ENCODE assay signal across 10 mouse cellular contexts in genomic region chr13:38070945-38071344, GRCm38 (mm10). TPM values are rescaled to one million over a fixed set of nuclear protein-coding genes. Genes with fewer than 3 reads are reported as not detected.
A peak's percentile ranks its signal among the peaks of the same experiment; 100 is the strongest.
DNase-seq lines count a peak whose midpoint lies in the region; ATAC-seq and TF ChIP-seq lines count a peak whose summit lies in the region.
"Had no signal": no experiment of that assay in that cellular context is flagged by ENCODE, and none has a peak within 500 bp of the region (broad histone marks: within the 10 kb centered on the region; RNA-seq: fewer than 3 reads in every experiment).

No protein-coding gene starts in this region.

- CTCF ChIA-PET in Patski (lab: Charles Lee), result interaction anchor here (1.2 kb wide), 1 partner anchor 12 kb away, joined by 3 read pairs; no protein-coding TSS in a partner anchor

- in situ Hi-C loops in Patski (cut with MboI; ENCODE audit: low pct_unique_long_range_greater_than_20kb), result no loop called here

- DNase-seq in kidney, postnatal 10 days, result peak; percentile 43
- no peak for DNase-seq in kidney, adult 18-20 months
- peak; percentile 19 for DNase-seq in Patski (ENCODE audit: low read depth, low spot score)
- peak; percentile 65 to 72 for DNase-seq in adrenal gland, postnatal 36 days
- DNase-seq in kidney, postnatal 36 days, result peak; percentile 37 to 58
- no peak for DNase-seq in thymus, postnatal 0 days (ENCODE audit: low spot score)
- DNase-seq: thymus, adult 18-20 months had no signal

- ATAC-seq in Patski, result no peak
- ATAC-seq in frontal cortex, adult (ENCODE audit: low TSS enrichment), result no peak

- POLR2A ChIA-PET in Patski (lab: Charles Lee), result no interaction called here

- no peaks in the 10 kb centered on the region for H3K27me3 ChIP-seq in Patski
- H3K27me3 ChIP-seq: limb, embryonic 12.5 days; neural tube, embryonic 13.5 days had no signal

- no peak for TF ChIP-seq CTCF in Patski (IDR thresholded peaks at IDR 0.05)

RNA-seq across cellular contexts. Expression of gene Cage1, which starts 34.1 kb away (rescaled TPM):
- 3.0 TPM for polyA plus RNA-seq in Patski (2021)
- total RNA-seq in adrenal gland, postnatal 36 days (2021), result 1 to 10 TPM; 1.8 to 6.1 TPM
- 1.0 and 1.2 TPM in 2 replicates for polyA plus RNA-seq in thymus, postnatal 0 days (2015; fragmentation: Nextera tagmentation; extraction: Ambion mirVana)

RNA-seq across cellular contexts. Expression of gene Riok1, which starts 34.1 kb away (rescaled TPM):
- 24.5 TPM for polyA plus RNA-seq in Patski (2021)
- 10 to 100 TPM; 29.6 to 31.0 TPM for total RNA-seq in adrenal gland, postnatal 36 days (2021)
- polyA plus RNA-seq in thymus, postnatal 0 days (2015; fragmentation: Nextera tagmentation; extraction: Ambion mirVana), result 57.5 and 70.8 TPM in 2 replicates

Comparison
In these comparisons a context has a peak if more than half of its experiments do, and no peak if none do; other contexts are left out.
1. DNase-seq: peak in kidney, postnatal 10 days (single experiment), Patski (single experiment), adrenal gland, postnatal 36 days (2 of 2) and kidney, postnatal 36 days (2 of 2); none in kidney, adult 18-20 months (single experiment) and thymus, postnatal 0 days (single experiment).